Mouse (Mus musculus): ENCODE measurements around the gene Snx9. TPM values are rescaled to one million over a fixed set of nuclear protein-coding genes. Genes with fewer than 3 reads are reported as not detected.
A peak's percentile ranks its signal among the peaks of the same experiment; 100 is the strongest.

Snx9 gene
- polyA plus RNA-seq, 1 experiment from 2014 or later: 12.7 TPM

GRCm38 (mm10) chr17:5929031-5929430 is 87.9 kb downstream of the Snx9 start:
- peaks cover 2% of the 10 kb centered on the region for H3K4me1 ChIP-seq (replicated peaks)
- H3K9me3 ChIP-seq: no peaks in the 10 kb centered on the region
- peaks cover 38% of the 10 kb centered on the region for H3K36me3 ChIP-seq
- no peak overlapping the region for H3K4me3 ChIP-seq
- DNase-seq (ENCODE audit: low spot score): no peak
- 82% methylated on average over 6 of the region's 6 CpGs for WGBS
- no peaks in the 10 kb centered on the region for H3K27me3 ChIP-seq (ENCODE audit: insufficient read depth, poor library complexity, severe bottlenecking)
- no peak overlapping the region for H3K27ac ChIP-seq

DNA sequence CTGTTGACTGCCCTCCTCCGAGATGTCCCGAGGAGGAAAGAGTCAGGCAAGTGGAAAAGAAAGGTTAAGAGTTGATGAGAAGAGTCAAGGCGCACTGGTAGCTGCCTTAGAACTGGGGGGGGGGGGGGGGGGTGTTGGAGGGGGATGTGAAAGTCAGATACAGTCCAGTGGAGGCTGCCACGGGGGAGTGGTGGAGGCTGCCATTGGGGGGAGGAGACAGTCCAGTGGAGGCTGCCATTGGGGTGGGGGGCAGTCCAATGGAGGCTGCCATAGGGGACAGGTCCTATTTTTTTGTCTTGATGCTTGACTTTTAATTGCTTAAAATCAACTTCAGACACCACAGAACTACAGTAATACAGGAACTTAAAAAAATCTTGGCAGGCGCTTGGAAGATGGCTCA is 91.0 kb downstream of the Snx9 start:
- no peak for DNase-seq (ENCODE audit: low spot score)
- no peak overlapping the region for H3K4me3 ChIP-seq
- WGBS: 72% methylated on average over 5 of the region's 5 CpGs
- no peak overlapping the region for H3K27ac ChIP-seq
- peaks cover 26% of the 10 kb centered on the region for H3K4me1 ChIP-seq (replicated peaks)
- peaks cover 1% of the 10 kb centered on the region; the same call in 1 of the 2 replicates for H3K27me3 ChIP-seq (ENCODE audit: insufficient read depth, poor library complexity, severe bottlenecking)
- H3K9me3 ChIP-seq: no peaks in the 10 kb centered on the region
- H3K36me3 ChIP-seq: peaks cover 18% of the 10 kb centered on the region

DNA sequence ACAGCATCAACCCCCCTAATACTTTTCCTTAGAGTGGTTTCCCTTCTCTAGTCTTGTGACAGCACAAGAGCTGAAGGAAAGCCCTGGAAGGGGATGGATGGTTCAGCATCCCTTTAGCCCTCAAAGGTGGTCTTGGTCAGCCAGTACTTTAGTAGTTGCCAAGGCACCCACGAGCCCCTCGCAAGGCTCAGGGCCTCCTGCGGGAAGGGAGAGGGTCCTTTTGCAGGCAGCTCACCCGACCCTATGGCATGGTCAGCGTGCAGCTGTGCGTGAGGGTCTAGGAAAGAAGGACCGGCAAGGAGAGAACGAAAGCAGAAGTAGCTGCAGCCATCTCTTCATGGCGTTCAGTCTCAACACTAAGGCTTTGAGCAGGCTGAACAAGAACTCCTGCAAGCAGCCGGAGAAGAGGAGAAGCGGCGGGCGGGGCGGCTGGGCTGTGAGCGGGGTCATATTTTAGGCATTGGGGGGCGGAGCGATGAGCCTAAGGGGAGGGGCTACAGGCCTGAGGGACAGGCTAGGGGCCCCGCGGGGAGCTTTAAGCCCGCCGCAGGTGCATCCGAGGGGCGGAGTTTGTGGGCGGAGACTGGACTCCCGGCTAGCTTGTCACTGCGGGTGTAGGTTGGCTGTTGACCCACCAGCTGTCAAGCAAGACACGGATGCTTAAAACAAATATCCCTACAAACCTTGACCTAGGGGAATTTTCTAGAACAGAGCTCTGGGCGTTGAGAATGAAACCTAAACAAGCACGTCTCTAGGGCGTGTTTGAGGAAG is 93.6 kb downstream of the Snx9 start:
- peak overlapping the region; percentile 52 for H3K4me3 ChIP-seq
- peaks cover 5% of the 10 kb centered on the region; the same call in 1 of the 2 replicates for H3K36me3 ChIP-seq
- H3K4me1 ChIP-seq (replicated peaks): peaks cover 26% of the 10 kb centered on the region
- DNase-seq (ENCODE audit: low spot score): peak; percentile 86
- peaks cover 27% of the 10 kb centered on the region for H3K27me3 ChIP-seq (ENCODE audit: insufficient read depth, poor library complexity, severe bottlenecking)
- peak overlapping the region; percentile 78 for H3K27ac ChIP-seq
- H3K9me3 ChIP-seq: no peaks in the 10 kb centered on the region
- WGBS: 2% methylated on average over 30 of the region's 30 CpGs

DNA sequence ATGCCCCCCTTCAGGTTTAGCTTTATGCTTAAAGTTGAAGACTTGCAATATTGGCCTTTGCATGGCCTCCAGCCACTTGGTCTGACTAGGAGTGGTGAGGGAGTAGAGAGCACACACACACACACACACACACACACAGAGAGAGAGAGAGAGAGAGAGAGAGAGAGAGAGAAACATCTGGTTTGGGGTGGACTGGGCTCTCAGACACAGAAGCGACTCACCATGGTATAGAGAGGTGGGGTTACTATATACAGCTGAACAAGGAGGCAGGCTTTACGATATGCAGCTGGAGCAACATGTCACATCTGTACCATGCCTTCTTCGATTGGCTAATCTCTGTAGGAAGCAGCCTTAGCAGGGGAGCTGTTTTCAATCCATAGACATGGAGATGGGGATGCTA is 94.6 kb downstream of the Snx9 start:
- Histone ChIP-seq H3K4me3 (no peak overlapping the region), H3K9me3 (no peaks in the 10 kb centered on the region), H3K36me3 (peaks cover 5% of the 10 kb centered on the region; the same call in 1 of the 2 replicates), H3K27ac (0 out of 2 replicates have a peak overlapping the region, but pooled peaks have one; percentile 78), H3K27me3 (ENCODE audit: insufficient read depth, poor library complexity, severe bottlenecking) (peaks cover 36% of the 10 kb centered on the region), H3K4me1 (replicated peaks) (peaks cover 34% of the 10 kb centered on the region)
- DNase-seq (ENCODE audit: low spot score): no peak
- 56% methylated on average over 3 of the region's 3 CpGs for WGBS

GRCm38 (mm10) chr17:5936276-5936675 is 95.1 kb downstream of the Snx9 start:
- no peak overlapping the region for H3K4me3 ChIP-seq
- 62% methylated on average over 14 of the region's 14 CpGs for WGBS
- H3K36me3 ChIP-seq: peaks cover 1% of the 10 kb centered on the region; the same call in 1 of the 2 replicates
- H3K27me3 ChIP-seq (ENCODE audit: insufficient read depth, poor library complexity, severe bottlenecking): peaks cover 42% of the 10 kb centered on the region
- H3K9me3 ChIP-seq: no peaks in the 10 kb centered on the region
- H3K27ac ChIP-seq: no peak overlapping the region
- DNase-seq (ENCODE audit: low spot score): no peak
- peaks cover 40% of the 10 kb centered on the region for H3K4me1 ChIP-seq (replicated peaks)

DNA sequence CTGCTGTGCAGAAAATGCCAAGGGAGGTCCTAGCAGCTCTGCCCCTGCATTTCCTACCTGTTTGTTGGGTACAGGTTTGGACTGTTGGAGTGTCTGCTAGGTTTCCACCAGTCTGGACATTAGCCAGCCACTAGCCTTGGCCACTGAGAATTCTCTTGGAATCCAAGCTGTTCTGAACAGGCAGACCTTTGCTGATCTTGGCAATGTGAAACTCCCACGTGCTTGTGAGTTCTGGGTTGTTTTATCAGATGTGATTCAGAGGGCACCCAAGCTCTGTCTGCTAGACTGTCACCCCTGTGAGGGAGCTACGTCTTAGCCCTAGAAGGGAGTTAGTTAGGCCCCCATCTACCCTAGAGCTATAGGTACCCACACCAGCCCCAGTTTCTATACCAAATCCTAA is 96.3 kb downstream of the Snx9 start:
- peaks cover 46% of the 10 kb centered on the region for H3K4me1 ChIP-seq (replicated peaks)
- H3K4me3 ChIP-seq: no peak overlapping the region
- DNase-seq (ENCODE audit: low spot score): no peak
- WGBS: 72% methylated on average over 2 of the region's 2 CpGs
- H3K27me3 ChIP-seq (ENCODE audit: insufficient read depth, poor library complexity, severe bottlenecking): peaks cover 54% of the 10 kb centered on the region
- no peak overlapping the region for H3K27ac ChIP-seq
- H3K36me3 ChIP-seq: no peaks in the 10 kb centered on the region
- no peaks in the 10 kb centered on the region for H3K9me3 ChIP-seq

DNA sequence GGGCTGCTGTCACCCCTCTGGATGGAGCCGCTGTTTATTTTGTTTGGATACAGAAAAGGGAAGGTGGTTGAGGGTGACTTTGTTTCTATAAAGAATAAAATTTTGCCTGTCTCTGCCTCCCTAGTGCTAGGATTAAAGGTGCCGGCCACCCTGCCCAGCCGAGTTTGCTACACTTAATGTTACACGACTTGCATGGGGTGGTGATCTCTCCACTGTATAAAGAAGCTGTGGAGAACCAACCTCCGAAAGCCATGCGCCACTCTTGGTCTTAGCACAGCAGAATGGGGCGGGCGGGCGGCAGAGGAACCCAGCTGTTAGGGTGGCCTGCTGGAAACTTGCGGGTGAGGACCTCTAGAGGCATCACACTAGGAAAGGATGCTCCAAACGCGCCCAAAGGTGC is 98.7 kb downstream of the Snx9 start:
- DNase-seq (ENCODE audit: low spot score): no peak
- Histone ChIP-seq H3K9me3 (no peaks in the 10 kb centered on the region), H3K36me3 (no peaks in the 10 kb centered on the region), H3K27ac (no peak overlapping the region), H3K27me3 (ENCODE audit: insufficient read depth, poor library complexity, severe bottlenecking) (peaks cover 61% of the 10 kb centered on the region), H3K4me3 (no peak overlapping the region), H3K4me1 (replicated peaks) (peaks cover 35% of the 10 kb centered on the region)
- WGBS: 55% methylated on average over 12 of the region's 12 CpGs

DNA sequence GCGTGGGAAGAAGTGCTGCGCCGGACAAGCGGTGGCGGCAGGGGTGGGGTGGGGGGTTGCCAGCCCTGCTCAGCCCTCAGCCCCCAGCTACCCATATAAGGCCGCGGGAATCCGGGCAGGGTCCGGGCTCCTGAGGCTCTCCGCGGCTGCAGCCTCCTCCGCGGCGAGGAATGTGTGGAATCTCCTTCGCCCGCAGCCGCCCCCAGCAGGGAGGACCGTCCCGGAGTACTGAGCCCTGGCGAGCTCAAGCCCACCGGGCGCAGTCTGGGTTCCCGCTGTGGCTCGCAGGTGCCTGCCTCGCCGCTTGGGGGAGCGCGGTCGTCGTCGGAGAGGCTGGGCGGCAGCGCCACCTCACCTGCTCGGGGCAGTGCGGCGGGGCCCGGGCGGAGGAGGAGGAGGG is 99.7 kb downstream of the Snx9 start:
- Histone ChIP-seq H3K27me3 (ENCODE audit: insufficient read depth, poor library complexity, severe bottlenecking) (peaks cover 61% of the 10 kb centered on the region), H3K9me3 (no peaks in the 10 kb centered on the region), H3K27ac (peak overlapping the region; percentile 86; the same call in 1 of the 2 replicates), H3K4me3 (peak overlapping the region; percentile 65), H3K4me1 (replicated peaks) (peaks cover 26% of the 10 kb centered on the region), H3K36me3 (no peaks in the 10 kb centered on the region)
- WGBS: under 1% methylated on average over 34 of the region's 38 CpGs
- peak; percentile 81 for DNase-seq (ENCODE audit: low spot score)

DNA sequence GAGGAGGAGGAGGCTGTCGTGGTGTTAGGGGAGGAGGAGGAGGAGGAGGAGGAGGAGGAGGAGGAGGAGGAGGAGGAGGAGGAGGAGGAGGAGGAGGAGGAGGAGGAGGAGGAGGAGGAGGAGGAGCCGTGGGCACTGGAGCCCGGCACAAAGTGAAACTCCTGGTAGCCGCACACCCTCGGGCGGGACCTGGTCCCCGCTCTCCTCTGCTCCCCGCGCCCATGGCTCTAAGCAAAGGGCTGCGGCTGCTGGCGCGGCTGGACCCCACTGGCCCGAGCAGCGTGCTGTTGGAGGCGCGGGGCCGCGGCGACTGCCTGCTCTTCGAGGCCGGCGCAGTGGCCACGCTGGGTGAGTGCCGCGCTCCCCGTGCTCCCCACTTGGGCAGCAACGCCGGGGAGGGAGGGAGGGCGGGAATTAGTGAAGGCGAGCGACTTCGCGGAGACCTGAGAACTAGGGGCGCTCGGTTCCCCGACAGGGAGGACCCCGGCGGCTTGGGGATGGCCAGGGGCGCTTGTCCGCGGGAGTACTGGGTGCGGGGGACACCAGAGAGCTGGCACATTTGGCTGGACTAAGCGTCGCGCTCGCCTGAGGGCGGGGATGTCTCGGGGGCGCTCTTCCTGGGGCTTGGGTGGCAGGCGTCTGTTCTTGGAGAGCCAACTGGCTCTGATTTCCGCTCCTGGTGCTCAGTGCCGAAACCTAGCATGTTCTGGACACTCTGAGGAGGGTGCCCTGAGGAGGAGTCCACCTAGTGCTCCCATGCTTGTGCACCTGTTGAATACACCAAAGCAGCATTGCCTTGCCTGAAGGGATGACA is 100.3 kb downstream of the Snx9 start, which contains the start of gene Synj2:
TSS of gene Synj2 (plus strand) at position 51 of the 814 bp plus-strand sequence.
- H3K4me1 ChIP-seq (replicated peaks): peaks cover 20% of the 10 kb centered on the region
- H3K27me3 ChIP-seq (ENCODE audit: insufficient read depth, poor library complexity, severe bottlenecking): peaks cover 61% of the 10 kb centered on the region
- H3K9me3 ChIP-seq: no peaks in the 10 kb centered on the region
- H3K27ac ChIP-seq: peak within 1 kb of the TSS; percentile 86
- H3K36me3 ChIP-seq: no peaks in the 10 kb centered on the region
- peak within 1 kb of the TSS; percentile 65 for H3K4me3 ChIP-seq
- peak; percentile 65 for DNase-seq (ENCODE audit: low spot score)
- 2% methylated on average over 51 of the region's 52 CpGs for WGBS

DNA sequence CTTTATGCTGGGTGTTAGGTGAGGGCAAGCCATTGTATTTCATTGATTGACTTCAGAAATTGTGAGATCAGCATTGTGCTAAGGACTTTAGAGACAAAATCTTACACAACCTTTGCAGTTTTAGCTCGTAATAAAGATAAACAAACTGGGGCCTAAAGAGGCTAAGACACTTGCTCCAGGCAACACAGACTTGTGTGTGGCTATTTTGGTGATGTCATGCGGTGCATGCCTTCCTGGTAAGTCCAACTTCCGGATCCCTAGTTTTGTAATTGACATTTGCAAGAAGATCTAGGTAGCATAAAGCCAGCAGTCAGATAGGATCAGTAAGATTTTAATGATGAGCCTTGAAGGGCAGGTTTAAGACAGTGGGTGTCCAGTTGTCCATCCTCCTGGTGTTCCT is 101.0 kb downstream of the Snx9 start:
- Histone ChIP-seq H3K36me3 (no peaks in the 10 kb centered on the region), H3K27me3 (ENCODE audit: insufficient read depth, poor library complexity, severe bottlenecking) (peaks cover 60% of the 10 kb centered on the region), H3K27ac (no peak overlapping the region), H3K4me3 (peak overlapping the region; percentile 65), H3K4me1 (replicated peaks) (peaks cover 22% of the 10 kb centered on the region), H3K9me3 (no peaks in the 10 kb centered on the region)
- 82% methylated on average over 3 of the region's 3 CpGs for WGBS
- no peak for DNase-seq (ENCODE audit: low spot score)

DNA sequence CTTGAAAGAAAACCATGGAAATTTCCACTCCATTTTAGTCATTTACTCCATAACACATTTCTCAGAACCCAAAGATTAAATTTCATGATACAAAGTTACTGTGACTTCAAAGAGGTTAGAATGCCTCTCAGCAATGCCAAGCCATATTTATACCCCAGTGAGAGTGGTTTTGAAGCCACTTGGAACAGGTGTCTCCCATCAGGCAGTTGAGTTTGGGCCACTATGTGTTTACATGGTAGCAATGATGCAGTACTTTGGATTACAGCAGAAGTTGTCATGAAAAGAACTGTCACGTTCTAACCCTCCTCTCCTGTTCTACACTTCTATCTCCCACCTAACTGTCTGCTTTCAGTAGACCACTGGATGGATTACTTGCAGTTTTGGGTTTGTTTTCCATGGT is 101.9 kb downstream of the Snx9 start:
- Histone ChIP-seq H3K27ac (no peak overlapping the region), H3K27me3 (ENCODE audit: insufficient read depth, poor library complexity, severe bottlenecking) (peaks cover 51% of the 10 kb centered on the region), H3K9me3 (no peaks in the 10 kb centered on the region), H3K4me3 (no peak overlapping the region), H3K36me3 (no peaks in the 10 kb centered on the region), H3K4me1 (replicated peaks) (peaks cover 22% of the 10 kb centered on the region)
- no peak for DNase-seq (ENCODE audit: low spot score)
- WGBS: 74% methylated on average over 1 of the region's 1 CpGs

DNA sequence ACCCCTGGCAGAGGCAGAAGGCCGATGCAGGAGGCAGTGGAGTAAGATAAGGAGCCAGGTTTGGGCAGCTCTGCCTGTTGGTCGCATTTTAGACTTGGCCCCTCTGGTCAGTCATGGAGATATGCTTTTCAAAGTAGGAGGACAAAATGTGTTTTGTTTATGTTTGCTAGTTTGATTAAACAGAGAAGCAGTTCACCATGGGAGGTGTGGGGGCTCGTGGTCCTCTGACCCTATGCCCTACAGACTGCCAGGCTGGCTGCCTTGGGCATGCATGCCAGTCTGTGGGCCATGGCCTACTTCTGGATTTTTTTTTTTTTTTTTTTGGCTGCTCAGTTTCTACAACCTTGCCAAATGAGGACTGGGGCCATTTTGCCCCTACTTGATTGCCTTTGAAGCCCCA is 105.9 kb downstream of the Snx9 start:
- H3K27me3 ChIP-seq (ENCODE audit: insufficient read depth, poor library complexity, severe bottlenecking): peaks cover 11% of the 10 kb centered on the region
- no peak for DNase-seq (ENCODE audit: low spot score)
- no peaks in the 10 kb centered on the region for H3K36me3 ChIP-seq
- H3K9me3 ChIP-seq: 0 out of 2 replicates have a peak, but pooled peaks cover 3% of the 10 kb centered on the region
- no peak overlapping the region for H3K4me3 ChIP-seq
- 74% methylated on average over 3 of the region's 3 CpGs for WGBS
- 0 out of 2 replicates have a peak, but pooled peaks cover 2% of the 10 kb centered on the region for H3K4me1 ChIP-seq (replicated peaks)
- no peak overlapping the region for H3K27ac ChIP-seq

DNA sequence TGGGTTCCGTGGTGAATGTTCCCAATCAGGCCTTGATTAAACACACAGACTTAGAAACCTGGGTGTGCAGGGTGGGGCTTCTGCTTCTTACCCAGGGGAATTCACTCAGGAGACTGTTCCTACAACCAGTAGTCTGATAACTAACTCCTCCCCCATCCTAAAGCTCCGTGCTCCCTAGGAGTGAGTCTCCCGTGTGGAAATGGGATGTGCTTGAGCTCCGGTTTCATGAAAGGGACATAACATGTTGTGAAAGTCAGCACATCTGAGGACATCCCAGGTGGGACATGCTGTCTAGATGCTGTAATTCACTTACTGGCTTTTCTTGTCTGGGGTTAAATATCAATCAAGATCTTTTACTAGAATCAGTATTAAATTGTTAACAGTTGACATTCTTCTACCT is 111.3 kb downstream of the Snx9 start:
- no peak for DNase-seq (ENCODE audit: low spot score)
- H3K4me3 ChIP-seq: no peak overlapping the region
- 0 out of 2 replicates have a peak, but pooled peaks cover 3% of the 10 kb centered on the region for H3K9me3 ChIP-seq
- no peaks in the 10 kb centered on the region for H3K27me3 ChIP-seq (ENCODE audit: insufficient read depth, poor library complexity, severe bottlenecking)
- 87% methylated on average over 4 of the region's 4 CpGs for WGBS
- H3K36me3 ChIP-seq: no peaks in the 10 kb centered on the region
- no peaks in the 10 kb centered on the region for H3K4me1 ChIP-seq (replicated peaks)
- H3K27ac ChIP-seq: no peak overlapping the region
